Mouse (Mus musculus) mouse trophoblast stem cell (cell line): ENCODE data around the gene Dph6.

Experiments
- in situ Hi-C, 2 experiments: fragments of 300-500 bp; cut with MseI, MboI; formaldehyde crosslinking; loops; 2 replicates in 1 of 2; 3 replicates in 1 of 2; pipeline ENCODE4 v1.15.1; 2025

Dph6 gene

DNA sequence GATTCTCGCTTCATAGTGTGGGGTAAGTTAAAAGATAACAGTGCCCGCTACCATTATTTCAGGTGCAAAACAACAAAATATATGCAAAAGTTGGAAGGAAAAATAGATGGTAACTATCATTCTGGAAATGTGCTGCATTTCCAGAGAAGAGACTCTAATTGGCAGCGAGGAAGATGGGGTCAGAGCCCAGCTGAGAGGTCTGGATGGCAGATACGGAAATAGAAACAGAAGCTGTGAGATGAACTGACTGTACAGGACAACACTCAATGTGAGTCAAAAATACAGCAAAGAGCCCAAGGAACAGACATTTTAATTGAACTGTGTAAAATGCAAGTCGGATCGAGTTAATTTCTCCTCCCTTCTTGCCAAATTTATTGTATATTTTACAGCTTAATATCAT, 114.3 kb downstream of the Dph6 start:
- in situ Hi-C loops, result no loop called here

- in situ Hi-C loops, result no loop called here
These were observed 118.7 kb downstream of the Dph6 start for GRCm38 (mm10) chr2:114536032-114536431.

- in situ Hi-C loops, result no loop called here
These were observed 123.6 kb downstream of the Dph6 start for GRCm38 (mm10) chr2:114531010-114531756.

GRCm38 (mm10) chr2:114520414-114520813, 134.3 kb downstream of the Dph6 start:
- in situ Hi-C loops, result no loop called here

GRCm38 (mm10) chr2:114519907-114520306, 134.9 kb downstream of the Dph6 start:
- in situ Hi-C loops, result no loop called here

GRCm38 (mm10) chr2:114492398-114492797, 162.4 kb downstream of the Dph6 start:
- in situ Hi-C loops, result no loop called here

DNA sequence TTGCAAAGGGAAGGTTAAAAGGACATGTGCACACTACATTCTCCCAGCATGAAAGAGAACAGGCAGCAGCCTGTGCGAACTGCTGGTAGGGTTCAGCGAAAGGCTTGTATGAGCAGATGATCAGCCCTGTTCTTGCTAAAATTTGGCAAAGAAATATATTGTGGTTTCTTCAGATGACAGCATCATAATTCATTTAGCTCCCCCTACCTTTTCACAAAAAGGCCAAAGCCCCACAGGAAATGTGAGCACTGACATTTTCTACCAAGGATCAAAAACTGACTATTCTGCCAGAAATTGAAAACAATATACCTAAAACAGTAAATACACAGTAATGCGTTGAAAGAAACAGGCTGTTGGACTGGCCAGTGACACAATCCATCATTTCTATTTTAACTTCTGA, 162.9 kb downstream of the Dph6 start:
- in situ Hi-C loops, result no loop called here

GRCm38 (mm10) chr2:114486980-114487379, 167.8 kb downstream of the Dph6 start:
- in situ Hi-C loops, result no loop called here
